Mouse (Mus musculus): Measurements from ENCODE around the gene Aars2. TPM values are rescaled to one million over a fixed set of nuclear protein-coding genes. Genes with fewer than 3 reads are reported as not detected.

Gene Aars2
- total and polyA plus RNA-seq, 2 experiments from 2014 or later: 15.0 to 25.6 TPM

DNA sequence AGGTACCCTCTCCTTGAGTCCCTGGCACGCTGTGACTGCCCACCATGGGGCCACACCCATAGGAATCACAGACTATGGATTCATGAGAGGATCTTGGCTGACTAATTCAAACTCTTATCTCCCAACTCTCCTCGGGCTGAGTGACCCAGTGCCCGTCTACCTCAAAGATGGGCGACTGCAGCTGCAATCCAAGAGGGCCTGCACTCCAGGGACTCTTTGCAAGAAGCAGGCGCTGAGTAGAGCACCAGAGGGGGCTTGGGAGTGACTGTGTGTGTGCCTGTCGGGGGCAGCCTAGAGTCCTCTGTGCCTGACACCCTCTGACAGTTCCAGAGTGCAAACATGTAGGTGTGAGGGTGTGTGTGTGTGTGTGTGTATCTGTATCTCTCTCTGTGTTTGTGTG lies 35.5 kb downstream of the Aars2 start:
- Histone ChIP-seq H3K4me3 (ENCODE audit: low read depth, low read length) (no peak overlapping the region), H3K9ac (replicated peaks; ENCODE audit: low read depth, low read length) (no peak overlapping the region), H3K27me3 (ENCODE audit: control insufficient read depth, insufficient read depth, low read length) (peaks cover 90% of the 10 kb centered on the region), H3K9me3 (replicated peaks; ENCODE audit: control insufficient read depth, low read length) (no peaks in the 10 kb centered on the region), H3K4me2 (ENCODE audit: low read depth, low read length) (no peak overlapping the region), H3K36me3 (replicated peaks; ENCODE audit: control insufficient read depth, insufficient read depth, low read length) (no peaks in the 10 kb centered on the region), H3K27ac (ENCODE audit: low read depth) (no peak overlapping the region), H3K4me1 (ENCODE audit: control insufficient read depth, insufficient read depth) (peaks cover 14% of the 10 kb centered on the region)
- 20% methylated on average over 6 of the region's 6 CpGs for WGBS
- no peak for TF ChIP-seq EP300 (IDR thresholded peaks at IDR 0.05; ENCODE audit: low read depth)
- no peak for TF ChIP-seq CTCF (IDR thresholded peaks at IDR 0.05; ENCODE audit: low read depth)
- no peak for DNase-seq (ENCODE audit: low spot score)
- ATAC-seq (ENCODE audit: insufficient read depth, low read depth): no peak

DNA sequence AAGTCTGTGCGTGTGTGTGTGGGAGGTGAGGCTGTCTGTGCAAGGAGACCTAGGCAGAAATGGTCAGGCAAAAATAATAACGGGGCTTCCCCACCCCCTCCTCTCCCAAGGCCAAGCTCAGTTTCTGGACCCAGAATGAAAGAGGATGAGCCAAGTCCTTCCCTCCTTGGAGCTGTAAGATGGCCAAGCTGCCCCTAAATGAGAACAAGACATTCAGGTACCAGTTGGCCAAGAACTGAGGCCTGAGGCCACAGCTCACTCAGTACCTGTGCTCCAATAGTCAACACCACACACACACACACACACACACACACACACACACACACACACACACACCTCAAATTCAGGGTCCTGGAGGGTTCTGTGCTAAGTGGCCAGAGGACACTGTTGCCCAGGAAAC lies 36.1 kb downstream of the Aars2 start:
- no peak overlapping the region for H3K4me3 ChIP-seq (ENCODE audit: low read depth, low read length)
- DNase-seq (ENCODE audit: low spot score) (no peak), ATAC-seq (ENCODE audit: insufficient read depth, low read depth) (no peak)
- peaks cover 14% of the 10 kb centered on the region for H3K4me1 ChIP-seq (ENCODE audit: control insufficient read depth, insufficient read depth)
- no peak overlapping the region for H3K4me2 ChIP-seq (ENCODE audit: low read depth, low read length)
- H3K27ac ChIP-seq (ENCODE audit: low read depth): no peak overlapping the region
- peaks cover 93% of the 10 kb centered on the region for H3K27me3 ChIP-seq (ENCODE audit: control insufficient read depth, insufficient read depth, low read length)
- H3K9ac ChIP-seq (replicated peaks; ENCODE audit: low read depth, low read length): no peak overlapping the region
- H3K36me3 ChIP-seq (replicated peaks; ENCODE audit: control insufficient read depth, insufficient read depth, low read length): no peaks in the 10 kb centered on the region
- TF ChIP-seq EP300 (IDR thresholded peaks at IDR 0.05; ENCODE audit: low read depth): no peak
- no peak for TF ChIP-seq CTCF (IDR thresholded peaks at IDR 0.05; ENCODE audit: low read depth)
- H3K9me3 ChIP-seq (replicated peaks; ENCODE audit: control insufficient read depth, low read length): no peaks in the 10 kb centered on the region
- WGBS: 73% methylated on average over 2 of the region's 2 CpGs

DNA sequence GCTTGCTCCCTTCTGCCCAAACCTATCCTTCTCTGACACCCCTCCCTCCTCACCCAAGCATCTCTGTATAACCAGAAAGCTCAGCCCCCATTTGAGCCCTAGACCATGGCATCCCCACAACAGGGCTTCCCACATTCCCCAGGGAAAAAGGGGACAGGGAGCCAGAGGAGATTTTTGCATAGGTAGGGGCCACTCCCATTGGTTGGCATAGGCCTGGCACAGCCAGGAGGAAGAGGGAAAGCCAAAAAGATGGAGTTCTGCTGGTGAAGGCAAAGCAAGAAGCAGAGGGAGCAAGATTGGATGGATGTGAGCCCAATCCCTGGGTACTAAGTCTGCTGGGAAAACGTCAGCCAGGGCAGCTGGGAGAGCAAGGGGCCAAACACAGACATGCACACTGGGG lies 36.5 kb downstream of the Aars2 start:
- no peak overlapping the region for H3K9ac ChIP-seq (replicated peaks; ENCODE audit: low read depth, low read length)
- no peaks in the 10 kb centered on the region for H3K36me3 ChIP-seq (replicated peaks; ENCODE audit: control insufficient read depth, insufficient read depth, low read length)
- H3K27me3 ChIP-seq (ENCODE audit: control insufficient read depth, insufficient read depth, low read length): peaks cover 97% of the 10 kb centered on the region
- H3K4me3 ChIP-seq (ENCODE audit: low read depth, low read length): no peak overlapping the region
- no peak for ATAC-seq (ENCODE audit: insufficient read depth, low read depth)
- H3K27ac ChIP-seq (ENCODE audit: low read depth): no peak overlapping the region
- peaks cover 14% of the 10 kb centered on the region for H3K4me1 ChIP-seq (ENCODE audit: control insufficient read depth, insufficient read depth)
- 15% methylated on average over 1 of the region's 1 CpGs for WGBS
- H3K9me3 ChIP-seq (replicated peaks; ENCODE audit: control insufficient read depth, low read length): no peaks in the 10 kb centered on the region
- DNase-seq (ENCODE audit: low spot score): no peak
- no peak overlapping the region for H3K4me2 ChIP-seq (ENCODE audit: low read depth, low read length)
- TF ChIP-seq CTCF (IDR thresholded peaks at IDR 0.05; ENCODE audit: low read depth) (no peak), EP300 (IDR thresholded peaks at IDR 0.05; ENCODE audit: low read depth) (no peak)

DNA sequence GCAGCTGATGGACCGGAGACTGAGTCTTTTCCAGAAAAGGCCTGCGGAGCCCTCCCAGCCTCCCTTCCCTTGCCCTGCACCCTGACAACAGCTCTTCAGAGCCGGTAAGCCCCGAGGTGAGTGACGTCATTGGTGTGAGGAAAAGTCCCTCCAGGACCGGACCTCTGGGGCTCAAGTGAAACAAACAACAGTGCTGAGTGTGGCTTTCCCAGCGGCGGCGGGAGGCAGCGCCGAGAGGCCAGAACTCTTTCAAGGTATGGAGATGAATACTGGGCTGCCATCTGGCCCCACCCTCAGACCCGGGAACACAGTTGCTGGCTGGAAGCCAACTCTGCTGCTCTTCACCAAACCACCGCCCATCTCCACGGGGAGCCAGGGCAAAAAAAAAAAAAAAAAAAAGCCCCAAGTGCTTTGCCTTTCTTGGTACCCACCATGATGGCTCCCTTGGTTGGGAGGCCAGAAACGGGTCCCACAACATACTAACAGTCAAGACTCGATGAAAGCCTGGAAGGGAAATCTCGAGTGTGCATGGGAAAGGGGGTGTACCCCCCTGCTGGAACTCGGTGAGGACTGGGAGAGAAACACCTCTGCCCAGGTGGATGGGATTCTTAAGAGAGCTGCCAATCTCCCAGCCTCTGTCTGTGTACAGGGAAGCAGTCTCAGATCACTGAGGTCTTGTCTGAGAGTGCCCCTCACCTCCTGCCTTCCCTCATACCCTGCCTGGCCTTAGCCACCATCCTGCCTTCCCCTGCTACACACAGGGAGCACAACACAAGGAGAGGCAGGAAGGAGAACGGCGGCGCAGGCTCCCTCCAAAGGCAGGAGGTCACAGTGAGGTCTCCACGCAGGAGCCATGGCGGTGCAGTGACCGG lies 37.6 kb downstream of the Aars2 start:
- Histone ChIP-seq H3K4me1 (ENCODE audit: control insufficient read depth, insufficient read depth) (peaks cover 19% of the 10 kb centered on the region), H3K4me2 (ENCODE audit: low read depth, low read length) (peak overlapping the region; percentile 54; the same call in 1 of the 2 replicates), H3K27ac (ENCODE audit: low read depth) (no peak overlapping the region), H3K27me3 (ENCODE audit: control insufficient read depth, insufficient read depth, low read length) (peaks cover 98% of the 10 kb centered on the region), H3K4me3 (ENCODE audit: low read depth, low read length) (peak overlapping the region; percentile 32; the same call in 1 of the 2 replicates), H3K9ac (replicated peaks; ENCODE audit: low read depth, low read length) (no peak overlapping the region), H3K36me3 (replicated peaks; ENCODE audit: control insufficient read depth, insufficient read depth, low read length) (no peaks in the 10 kb centered on the region), H3K9me3 (replicated peaks; ENCODE audit: control insufficient read depth, low read length) (no peaks in the 10 kb centered on the region)
- WGBS: 9% methylated on average over 24 of the region's 24 CpGs
- ATAC-seq (ENCODE audit: insufficient read depth, low read depth): no peak
- DNase-seq (ENCODE audit: low spot score): no peak
- TF ChIP-seq EP300 (IDR thresholded peaks at IDR 0.05; ENCODE audit: low read depth) (no peak), CTCF (IDR thresholded peaks at IDR 0.05; ENCODE audit: low read depth) (no peak)

DNA sequence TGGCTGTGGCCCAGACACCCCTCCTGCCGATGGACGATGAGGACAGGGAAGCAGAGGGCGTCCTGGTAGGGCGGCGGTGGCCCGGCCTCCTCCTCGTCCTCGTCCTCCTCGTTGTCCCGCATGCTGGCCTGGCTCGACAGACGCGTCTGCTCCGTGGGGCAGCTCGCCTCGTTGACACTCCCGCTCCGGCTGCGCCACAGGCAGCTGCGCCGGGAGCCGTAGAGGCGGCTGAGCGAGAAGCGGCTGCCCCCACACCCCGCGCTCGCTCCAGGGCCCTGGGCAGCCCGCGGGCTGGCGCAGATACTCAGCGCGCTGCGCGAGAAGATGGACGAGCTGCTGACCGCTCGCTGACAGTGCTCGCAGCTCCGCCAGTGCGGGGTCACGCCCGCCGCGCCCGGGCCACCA lies 38.2 kb downstream of the Aars2 start:
- H3K4me1 ChIP-seq (ENCODE audit: control insufficient read depth, insufficient read depth): peaks cover 25% of the 10 kb centered on the region
- TF ChIP-seq EP300 (IDR thresholded peaks at IDR 0.05; ENCODE audit: low read depth): no peak
- no peak for TF ChIP-seq CTCF (IDR thresholded peaks at IDR 0.05; ENCODE audit: low read depth)
- no peak overlapping the region for H3K27ac ChIP-seq (ENCODE audit: low read depth)
- H3K9ac ChIP-seq (replicated peaks; ENCODE audit: low read depth, low read length): no peak overlapping the region
- peak overlapping the region; percentile 54 for H3K4me2 ChIP-seq (ENCODE audit: low read depth, low read length)
- H3K4me3 ChIP-seq (ENCODE audit: low read depth, low read length): peak overlapping the region; percentile 32
- no peak for ATAC-seq (ENCODE audit: insufficient read depth, low read depth)
- 4% methylated on average over 42 of the region's 46 CpGs for WGBS
- H3K36me3 ChIP-seq (replicated peaks; ENCODE audit: control insufficient read depth, insufficient read depth, low read length): no peaks in the 10 kb centered on the region
- no peak for DNase-seq (ENCODE audit: low spot score)
- H3K27me3 ChIP-seq (ENCODE audit: control insufficient read depth, insufficient read depth, low read length): peaks cover 99% of the 10 kb centered on the region
- no peaks in the 10 kb centered on the region for H3K9me3 ChIP-seq (replicated peaks; ENCODE audit: control insufficient read depth, low read length)
